Mouse (Mus musculus) megakaryocyte, embryonic 14.5 days (primary cell): ENCODE data around the gene Hnrnpl.

Experiments
- FLI1 ChIP-seq: IDR thresholded peaks from 2 replicates; pipeline ENCODE4 v1.6.1; 2012; ENCODE audit warnings: low read length, inconsistent platforms, mixed read lengths
- GATA1 ChIP-seq: IDR thresholded peaks from 3 replicates; pipeline ENCODE4 v1.6.1; 2012; ENCODE audit warnings: mixed read lengths, low read length, inconsistent platforms, borderline replicate concordance

DNA sequence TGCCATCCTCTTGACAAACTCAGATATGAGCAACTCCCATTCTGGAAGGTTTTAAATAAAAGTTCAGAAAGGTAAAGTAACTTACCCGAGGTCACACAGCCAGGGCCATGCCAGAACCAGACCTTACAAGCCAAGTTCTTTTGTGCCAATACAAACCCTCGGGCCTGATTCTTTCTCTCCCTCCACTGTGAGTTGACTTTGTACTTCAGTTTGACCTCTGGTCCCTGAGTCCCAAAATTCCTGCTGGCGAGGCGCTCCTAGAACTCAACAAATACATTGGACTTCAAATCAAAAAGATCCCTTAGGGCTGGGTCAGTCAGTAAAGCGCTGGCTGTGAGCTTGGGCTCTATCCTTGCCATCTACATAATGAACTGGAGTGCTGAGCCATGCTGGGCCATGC, 28.6 kb downstream of the Hnrnpl start:
- TF ChIP-seq GATA1, result no peak
- TF ChIP-seq FLI1, result no peak
